Mouse (Mus musculus): ENCODE data around the gene Ddit4l.

- TF ChIP-seq POLR2A (IDR thresholded peaks at IDR 0.05; ENCODE audit: borderline replicate concordance, extremely low read depth, insufficient read depth, insufficient read length, poor library complexity, severe bottlenecking) (no peak), CTCF (IDR thresholded peaks at IDR 0.05; ENCODE audit: borderline replicate concordance, extremely low read depth, insufficient read depth, insufficient read length) (no peak)
These were observed 26.2 kb downstream of the Ddit4l start for GRCm38 (mm10) chr3:137647427-137648100.
